Mouse (Mus musculus) left cerebral cortex, postnatal 10 days (tissue): ENCODE measurements around the gene Gsap. TPM values are rescaled to one million over a fixed set of nuclear protein-coding genes. Genes with fewer than 3 reads are reported as not detected.
A peak's percentile ranks its signal among the peaks of the same experiment; 100 is the strongest.
"Not testable (repeated sequence)": the region's sequence is repeated elsewhere in the genome, so short reads cannot be mapped to it uniquely, and the experiment has no call there.

Source experiments
- DNase-seq, 2 experiments: peaks; one replicate each; pipeline ENCODE4 v3.0.0; 2021 to 2022; ENCODE audit warnings: low spot score in 2 of 2, mixed read lengths in 1 of 2; ENCODE audit errors: extremely low spot score in 1 of 2
- intact Hi-C: fragments of 180-260 bp; cut with DNase I; formaldehyde crosslinking; loops from one replicate; pipeline ENCODE4 v1.15.1; 2025
- total RNA-seq, 2 experiments: library from RNA; stranded (reverse); gene quantifications; 2 replicates each; pipeline ENCODE4 v1.2.3; 2021

Gsap gene
- total RNA-seq, 2 experiments from 2014 or later = 4.7 to 5.1 TPM

GRCm38 (mm10) chr5:21248834-21249233, 62.8 kb downstream of the Gsap start:
- DNase-seq = no peak
- intact Hi-C loops = no loop called here

GRCm38 (mm10) chr5:21254731-21255525, 68.9 kb downstream of the Gsap start:
- intact Hi-C loops = loop anchor here (10.0 kb wide), 1 partner anchor 200 kb away; the partner anchor contains the start of gene Ptpn12
- DNase-seq = no peak

- intact Hi-C loops = loop anchor here (10.0 kb wide), 1 partner anchor 201 kb away; the partner anchor contains the start of gene Ptpn12
- no peak for DNase-seq
Measured at GRCm38 (mm10) chr5:21255551-21256132, 69.6 kb downstream of the Gsap start.

- intact Hi-C loops = loop anchor here (10.0 kb wide), 1 partner anchor 202 kb away; the partner anchor contains the start of gene Ptpn12
Measured at GRCm38 (mm10) chr5:21257126-21257525, 71.1 kb downstream of the Gsap start.

GRCm38 (mm10) chr5:21257806-21258205, 71.8 kb downstream of the Gsap start:
- DNase-seq = no peak

More at GRCm38 (mm10) chr5:21257126-21257525, 71.1 kb downstream of the Gsap start:
- DNase-seq = no peak

GRCm38 (mm10) chr5:21260746-21261145, 74.7 kb downstream of the Gsap start:
- DNase-seq = no peak
- intact Hi-C loops = loop anchor here (5.0 to 10.0 kb wide), 3 partner anchors 162 to 484 kb away; partner anchors contain the start of genes Ccdc146 and Fam185a

More at GRCm38 (mm10) chr5:21257806-21258205, 71.8 kb downstream of the Gsap start:
- intact Hi-C loops = loop anchor here (10.0 kb wide), 1 partner anchor 203 kb away; the partner anchor contains the start of gene Ptpn12

- intact Hi-C loops = loop anchor here (5.0 to 10.0 kb wide), 3 partner anchors 161 to 483 kb away; partner anchors contain the start of genes Ccdc146 and Fam185a
- DNase-seq = no peak
Measured at GRCm38 (mm10) chr5:21261202-21261844, 75.3 kb downstream of the Gsap start.

GRCm38 (mm10) chr5:21263202-21264055, 77.4 kb downstream of the Gsap start:
- DNase-seq = peak; percentile 32

GRCm38 (mm10) chr5:21264352-21265021, 78.4 kb downstream of the Gsap start:
- no peak for DNase-seq
- intact Hi-C loops = loop anchor here (5.0 to 10.0 kb wide), 3 partner anchors 158 to 480 kb away; partner anchors contain the start of genes Ccdc146 and Fam185a

More at GRCm38 (mm10) chr5:21263202-21264055, 77.4 kb downstream of the Gsap start:
- intact Hi-C loops = loop anchor here (5.0 to 10.0 kb wide), 3 partner anchors 159 to 481 kb away; partner anchors contain the start of genes Ccdc146 and Fam185a

GRCm38 (mm10) chr5:21265049-21265448, 79.0 kb downstream of the Gsap start:
- intact Hi-C loops = loop anchor here (10.0 kb wide), 1 partner anchor 480 kb away; no protein-coding TSS in a partner anchor
- peak; percentile 80 to 84 for DNase-seq

GRCm38 (mm10) chr5:21267090-21267489, 81.0 kb downstream of the Gsap start:
- DNase-seq = no peak
- intact Hi-C loops = loop anchor here (10.0 kb wide), 1 partner anchor 478 kb away; no protein-coding TSS in a partner anchor

GRCm38 (mm10) chr5:21269446-21269845, 83.4 kb downstream of the Gsap start:
- no peak for DNase-seq
- intact Hi-C loops = loop anchor here (10.0 kb wide), 1 partner anchor 475 kb away; no protein-coding TSS in a partner anchor

- intact Hi-C loops = no loop called here
- DNase-seq = no peak
Measured at GRCm38 (mm10) chr5:21270756-21271155, 84.7 kb downstream of the Gsap start.

- no peak for DNase-seq
- intact Hi-C loops = no loop called here
Measured at GRCm38 (mm10) chr5:21271386-21272354, 85.6 kb downstream of the Gsap start.

GRCm38 (mm10) chr5:21277685-21278084, 91.6 kb downstream of the Gsap start:
- intact Hi-C loops = loop anchor here (5.0 kb wide), 1 partner anchor 145 kb away; the partner anchor contains the start of genes Ccdc146 and Fam185a
- not testable (repeated sequence) for DNase-seq
